Mouse (Mus musculus) testis, adult 2 months (tissue): ENCODE results near the gene Polrmt.

ENCODE experiments used
- CTCF ChIP-seq: fragments of 200-500 bp; IDR thresholded peaks from 2 replicates; pipeline ENCODE4 v1.5.1; 2012; ENCODE audit warnings: low read depth, mild to moderate bottlenecking, inconsistent platforms, low read length, moderate library complexity; ENCODE audit not compliant: control insufficient read depth, insufficient read depth, insufficient replicate concordance
- POLR2A ChIP-seq: fragments of 200-500 bp; IDR thresholded peaks from 2 replicates; pipeline ENCODE4 v1.6.1; 2012; ENCODE audit warnings: low read depth, mild to moderate bottlenecking, inconsistent platforms, low read length, moderate library complexity; ENCODE audit not compliant: control insufficient read depth

DNA sequence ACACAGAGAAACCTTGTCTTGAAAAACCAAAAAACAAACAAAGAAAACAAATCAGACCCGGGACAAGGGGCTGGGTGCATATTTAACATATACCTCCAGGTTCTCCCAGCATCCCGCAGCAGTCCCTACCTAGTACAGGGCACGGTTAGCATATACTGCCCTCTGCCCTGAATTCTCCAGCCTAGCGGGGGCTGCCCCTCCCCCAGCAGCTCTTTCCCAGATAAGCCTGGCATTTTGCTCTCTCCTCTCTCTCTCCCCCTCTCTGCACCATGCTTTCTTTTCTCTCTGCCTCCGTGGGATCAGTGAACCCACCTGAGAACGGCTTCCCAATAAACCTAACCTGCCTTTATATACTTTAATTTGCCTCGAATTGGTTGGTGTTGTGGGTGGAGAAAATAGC is 45.7 kb downstream of the Polrmt start:
- no peak for TF ChIP-seq POLR2A
- TF ChIP-seq CTCF, result no peak
